Mouse (Mus musculus) testis, adult 2 months (tissue): ENCODE data around the gene Edem1.

Experiments
- CTCF ChIP-seq: fragments of 200-500 bp; IDR thresholded peaks from 2 replicates; pipeline ENCODE4 v1.5.1; 2012; ENCODE audit warnings: low read depth, mild to moderate bottlenecking, inconsistent platforms, low read length, moderate library complexity; ENCODE audit not compliant: control insufficient read depth, insufficient read depth, insufficient replicate concordance
- POLR2A ChIP-seq: fragments of 200-500 bp; IDR thresholded peaks from 2 replicates; pipeline ENCODE4 v1.6.1; 2012; ENCODE audit warnings: low read depth, mild to moderate bottlenecking, inconsistent platforms, low read length, moderate library complexity; ENCODE audit not compliant: control insufficient read depth

DNA sequence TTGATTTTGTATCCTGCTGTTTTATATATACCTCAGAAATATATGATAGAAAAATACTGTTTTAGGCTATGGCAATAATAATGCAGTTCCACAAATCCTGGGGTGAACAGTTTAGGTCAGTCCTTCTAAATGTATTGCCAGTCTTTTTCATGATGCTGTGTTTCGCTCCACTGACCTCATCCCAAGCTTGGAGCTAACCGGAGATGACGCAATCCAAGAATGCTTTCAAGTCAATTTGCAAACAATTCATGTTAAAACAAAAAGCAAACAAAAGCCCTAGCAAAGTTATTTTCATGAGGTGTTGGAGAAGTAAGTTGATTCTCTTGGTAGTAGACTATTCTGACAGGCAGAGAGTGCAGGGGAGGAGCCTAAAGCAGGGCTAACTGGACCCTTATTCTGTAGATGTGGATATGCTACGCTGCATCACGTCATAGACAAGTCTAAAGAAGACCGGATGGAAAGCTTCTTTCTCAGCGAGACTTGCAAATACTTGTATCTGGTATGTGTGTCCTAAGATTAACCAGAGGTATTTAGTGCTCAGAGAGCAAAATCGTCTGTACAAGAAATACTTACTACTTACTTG lies 23.7 kb downstream of the Edem1 start:
- TF ChIP-seq CTCF (no peak), POLR2A (no peak)
